Mouse (Mus musculus) megakaryocyte, embryonic 14.5 days (primary cell): Measurements from ENCODE around the gene Spz1. TPM values are rescaled to one million over a fixed set of nuclear protein-coding genes. Genes with fewer than 3 reads are reported as not detected.

Experiments used
- H3K27me3 ChIP-seq: replicated peaks from 2 replicates; pipeline ENCODE3; 2012; ENCODE audit warnings: inconsistent platforms
- H3K36me3 ChIP-seq: replicated peaks from 2 replicates; pipeline ENCODE3; 2012; ENCODE audit warnings: low read length, inconsistent platforms, mixed read lengths
- H3K4me1 ChIP-seq: 2 replicates; pipeline ENCODE4 v1.6.1; 2012; ENCODE audit warnings: inconsistent platforms
- H3K4me3 ChIP-seq: replicated peaks from 2 replicates; pipeline ENCODE3; 2012; ENCODE audit warnings: moderate library complexity, mild to moderate bottlenecking, inconsistent platforms
- H3K9me3 ChIP-seq: 2 replicates; pipeline ENCODE4 v1.6.1; 2012; ENCODE audit warnings: inconsistent platforms
- FLI1 ChIP-seq: IDR thresholded peaks from 2 replicates; pipeline ENCODE4 v1.6.1; 2012; ENCODE audit warnings: low read length, inconsistent platforms, mixed read lengths
- GATA1 ChIP-seq: IDR thresholded peaks from 3 replicates; pipeline ENCODE4 v1.6.1; 2012; ENCODE audit warnings: mixed read lengths, low read length, inconsistent platforms, borderline replicate concordance
- polyA plus RNA-seq: library from polyadenylated mRNA; stranded (reverse); fragments of >175 nt; gene quantifications from 2 replicates; pipeline ENCODE4 v1.2.3, GENCODE M21; 2012; ENCODE audit warnings: low replicate concordance; ENCODE audit not compliant: insufficient read depth

Gene Spz1
- polyA plus RNA-seq, 1 experiment, result not detected

DNA sequence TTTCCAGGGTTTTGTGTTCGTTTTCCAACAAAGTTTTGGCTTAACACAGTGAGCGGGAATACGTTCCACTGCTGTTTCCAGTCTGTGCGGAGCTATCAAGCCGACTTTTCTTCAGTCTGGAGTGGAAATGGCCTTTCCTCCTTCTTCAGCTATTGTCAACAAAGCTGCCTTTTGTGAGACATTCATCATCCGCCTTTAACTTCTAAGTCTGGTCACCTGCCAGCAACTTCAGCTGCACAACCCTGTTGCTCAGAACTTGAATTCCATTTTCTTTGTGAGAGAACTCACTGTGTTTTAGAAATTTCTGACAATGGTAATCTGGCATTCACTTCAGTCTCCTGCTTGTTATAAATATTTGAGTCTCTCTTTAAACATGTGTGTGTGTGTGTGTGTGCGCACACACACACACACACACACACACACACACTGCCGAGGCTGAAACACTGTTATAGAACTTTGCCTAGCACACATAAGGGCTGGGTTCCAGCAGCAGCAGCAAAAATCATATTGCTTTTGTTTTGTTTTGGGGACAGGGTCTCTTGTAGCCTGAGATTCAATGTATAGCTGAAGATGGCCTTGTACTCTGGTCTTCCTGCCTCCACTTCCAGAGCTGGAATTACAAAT, 8.2 kb upstream of the Spz1 start:
- Histone ChIP-seq H3K36me3 (no peaks in the 10 kb centered on the region), H3K27me3 (no peaks in the 10 kb centered on the region), H3K4me1 (peaks cover 38% of the 10 kb centered on the region), H3K9me3 (no peaks in the 10 kb centered on the region), H3K4me3 (no peak overlapping the region)
- TF ChIP-seq FLI1 (no peak), GATA1 (no peak)

- H3K4me3 ChIP-seq, result no peak overlapping the region
- H3K9me3 ChIP-seq, result no peaks in the 10 kb centered on the region
- no peaks in the 10 kb centered on the region for H3K36me3 ChIP-seq
- peaks cover 23% of the 10 kb centered on the region for H3K4me1 ChIP-seq
- TF ChIP-seq FLI1 (no peak), GATA1 (no peak)
- H3K27me3 ChIP-seq, result peaks cover 3% of the 10 kb centered on the region
These were observed 4.5 kb upstream of the Spz1 start for GRCm38 (mm10) chr13:92580220-92581043.

- no peaks in the 10 kb centered on the region for H3K36me3 ChIP-seq
- H3K9me3 ChIP-seq, result no peaks in the 10 kb centered on the region
- H3K4me1 ChIP-seq, result peaks cover 23% of the 10 kb centered on the region
- H3K4me3 ChIP-seq, result no peak overlapping the region
- TF ChIP-seq FLI1 (no peak), GATA1 (no peak)
- peaks cover 8% of the 10 kb centered on the region for H3K27me3 ChIP-seq
These were observed 2.2 kb upstream of the Spz1 start for GRCm38 (mm10) chr13:92578210-92578609.

DNA sequence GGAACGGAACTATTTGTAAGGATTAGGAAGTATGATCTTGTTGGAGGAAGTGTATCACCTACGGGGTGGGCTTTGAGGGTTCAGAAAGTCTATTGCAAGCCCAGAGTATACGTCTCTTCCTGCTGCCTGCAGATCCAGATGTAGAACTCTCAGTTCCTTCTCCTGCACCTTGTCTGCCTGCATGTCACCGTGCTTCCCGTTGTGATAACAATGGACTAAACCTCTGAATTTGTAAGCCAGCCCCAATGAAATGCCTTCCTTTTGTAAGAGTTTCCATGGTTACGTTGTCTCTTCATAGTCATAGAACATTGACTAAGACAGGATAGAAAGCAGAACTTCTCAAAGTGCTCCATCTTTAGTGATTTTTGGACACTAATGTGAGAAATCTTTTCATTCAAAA, 716 bp upstream of the Spz1 start:
- Histone ChIP-seq H3K36me3 (no peaks in the 10 kb centered on the region), H3K27me3 (peaks cover 8% of the 10 kb centered on the region), H3K4me1 (peaks cover 23% of the 10 kb centered on the region), H3K4me3 (no peak overlapping the region), H3K9me3 (no peaks in the 10 kb centered on the region)
- no peak for TF ChIP-seq GATA1
- no peak for TF ChIP-seq FLI1

GRCm38 (mm10) chr13:92559429-92559828, 16.5 kb downstream of the Spz1 start:
- Histone ChIP-seq H3K9me3 (no peaks in the 10 kb centered on the region), H3K27me3 (peaks cover 8% of the 10 kb centered on the region), H3K36me3 (no peaks in the 10 kb centered on the region), H3K4me3 (no peak overlapping the region), H3K4me1 (peaks cover 4% of the 10 kb centered on the region; the same call in 1 of the 2 replicates)
- TF ChIP-seq GATA1 (no peak), FLI1 (no peak)

GRCm38 (mm10) chr13:92557229-92557628, 18.7 kb downstream of the Spz1 start:
- H3K27me3 ChIP-seq, result peaks cover 10% of the 10 kb centered on the region
- H3K4me1 ChIP-seq, result peaks cover 4% of the 10 kb centered on the region; the same call in 1 of the 2 replicates
- TF ChIP-seq FLI1 (no peak), GATA1 (no peak)
- no peak overlapping the region for H3K4me3 ChIP-seq
- peaks cover 11% of the 10 kb centered on the region for H3K9me3 ChIP-seq
- no peaks in the 10 kb centered on the region for H3K36me3 ChIP-seq

DNA sequence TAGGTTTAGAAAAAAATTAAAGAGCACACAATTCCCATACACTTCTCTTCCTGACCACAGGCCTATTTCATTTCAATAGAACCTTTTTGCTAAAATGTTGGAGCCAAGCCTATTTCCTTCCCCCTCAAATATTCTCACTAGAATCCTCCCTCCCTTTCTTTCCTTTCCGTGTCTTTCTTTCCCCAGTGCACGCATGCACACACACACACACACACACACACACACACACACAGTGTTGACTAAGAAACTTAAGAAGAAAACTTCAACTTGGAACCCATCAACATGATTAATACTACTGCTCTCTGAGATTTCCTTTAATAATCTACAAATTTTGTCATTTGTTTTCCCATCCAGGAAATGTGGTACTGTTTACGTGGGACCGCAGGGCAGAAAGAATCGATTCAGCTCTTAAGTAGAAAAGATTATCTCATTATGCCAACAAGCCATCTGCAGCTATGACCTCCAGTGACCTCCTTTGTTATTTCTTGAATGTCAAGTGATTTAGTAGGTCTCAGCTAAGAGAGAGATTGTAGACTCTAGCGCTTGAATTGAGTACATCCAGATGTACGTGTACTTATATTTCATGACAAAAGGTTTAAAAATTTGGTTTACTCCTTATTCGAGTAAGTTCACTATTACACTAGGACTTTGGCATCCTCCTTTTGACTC, 19.4 kb downstream of the Spz1 start:
- Histone ChIP-seq H3K9me3 (peaks cover 17% of the 10 kb centered on the region), H3K36me3 (no peaks in the 10 kb centered on the region), H3K4me3 (no peak overlapping the region), H3K4me1 (peaks cover 4% of the 10 kb centered on the region; the same call in 1 of the 2 replicates), H3K27me3 (peaks cover 10% of the 10 kb centered on the region)
- TF ChIP-seq FLI1 (no peak), GATA1 (no peak)

- Histone ChIP-seq H3K36me3 (no peaks in the 10 kb centered on the region), H3K27me3 (peaks cover 1% of the 10 kb centered on the region), H3K4me1 (no peaks in the 10 kb centered on the region), H3K9me3 (peaks cover 39% of the 10 kb centered on the region), H3K4me3 (no peak overlapping the region)
- TF ChIP-seq GATA1 (no peak), FLI1 (no peak)
These were observed 28.9 kb downstream of the Spz1 start for GRCm38 (mm10) chr13:92547093-92547492.

DNA sequence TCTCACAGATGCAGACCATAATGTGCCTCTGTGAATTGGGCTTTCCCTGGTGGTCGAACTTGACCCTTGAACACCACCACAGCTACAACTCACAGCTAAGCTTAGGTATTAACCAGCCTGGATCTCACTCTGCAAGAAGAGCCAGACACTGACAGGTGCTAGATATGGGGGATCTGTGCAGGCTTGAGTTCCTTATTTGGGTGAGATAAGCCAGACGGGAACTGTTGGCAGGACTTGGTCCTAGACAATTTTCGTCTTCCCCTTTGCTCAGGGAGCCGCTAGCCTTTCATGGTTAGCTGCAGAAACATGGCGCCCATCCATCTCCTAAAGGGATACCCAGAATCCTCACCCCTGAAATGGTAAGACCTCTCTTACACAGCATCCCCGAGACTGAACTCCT, 35.0 kb downstream of the Spz1 start:
- Histone ChIP-seq H3K4me1 (no peaks in the 10 kb centered on the region), H3K36me3 (no peaks in the 10 kb centered on the region), H3K9me3 (no peaks in the 10 kb centered on the region), H3K4me3 (no peak overlapping the region), H3K27me3 (no peaks in the 10 kb centered on the region)
- TF ChIP-seq GATA1 (no peak), FLI1 (no peak)

- TF ChIP-seq GATA1, result no peak
- TF ChIP-seq FLI1, result no peak
- H3K4me3 ChIP-seq, result no peak overlapping the region
- H3K4me1 ChIP-seq, result no peaks in the 10 kb centered on the region
- no peaks in the 10 kb centered on the region for H3K36me3 ChIP-seq
- H3K9me3 ChIP-seq, result no peaks in the 10 kb centered on the region
- no peaks in the 10 kb centered on the region for H3K27me3 ChIP-seq
These were observed 36.8 kb downstream of the Spz1 start for GRCm38 (mm10) chr13:92539126-92539525.
